Mouse (Mus musculus): Measurements from ENCODE around the gene Iqub. TPM values are rescaled to one million over a fixed set of nuclear protein-coding genes. Genes with fewer than 3 reads are reported as not detected.
A peak's percentile ranks its signal among the peaks of the same experiment; 100 is the strongest.

Iqub gene
- polyA plus RNA-seq, 1 experiment from 2014 or later, result 2.8 TPM

- 57% methylated on average over 2 of the region's 2 CpGs for WGBS
- Histone ChIP-seq H3K4me1 (ENCODE audit: control insufficient read depth, insufficient read depth, low read depth, low read length) (no peaks in the 10 kb centered on the region), H3K36me3 (ENCODE audit: control insufficient read depth, insufficient read depth, low read length) (no peaks in the 10 kb centered on the region), H3K4me3 (ENCODE audit: low read length) (no peak overlapping the region), H3K9me3 (ENCODE audit: control insufficient read depth, low read length) (no peaks in the 10 kb centered on the region), H3K27ac (ENCODE audit: low read depth, low read length) (no peak overlapping the region), H3K9ac (ENCODE audit: low read depth, low read length) (no peak overlapping the region), H3K27me3 (replicated peaks; ENCODE audit: control insufficient read depth, insufficient read depth, low read length) (no peaks in the 10 kb centered on the region), H3K4me2 (ENCODE audit: low read length) (no peak overlapping the region)
- ATAC-seq, result no peak
These were observed 10.7 kb downstream of the Iqub start for GRCm38 (mm10) chr6:24504141-24504540.

GRCm38 (mm10) chr6:24490341-24490740, 24.5 kb downstream of the Iqub start:
- WGBS, result 10% methylated on average over 1 of the region's 1 CpGs
- no peak for ATAC-seq

GRCm38 (mm10) chr6:24486530-24486929, 28.3 kb downstream of the Iqub start:
- no peak for ATAC-seq
- no peaks in the 10 kb centered on the region for H3K4me1 ChIP-seq (ENCODE audit: control insufficient read depth, insufficient read depth, low read depth, low read length)
- H3K36me3 ChIP-seq (ENCODE audit: control insufficient read depth, insufficient read depth, low read length), result no peaks in the 10 kb centered on the region
- H3K9me3 ChIP-seq (ENCODE audit: control insufficient read depth, low read length), result no peaks in the 10 kb centered on the region
- no peak overlapping the region for H3K4me2 ChIP-seq (ENCODE audit: low read length)
- no peak overlapping the region for H3K9ac ChIP-seq (ENCODE audit: low read depth, low read length)
- H3K27ac ChIP-seq (ENCODE audit: low read depth, low read length), result no peak overlapping the region
- no peak overlapping the region for H3K4me3 ChIP-seq (ENCODE audit: low read length)
- no peaks in the 10 kb centered on the region for H3K27me3 ChIP-seq (replicated peaks; ENCODE audit: control insufficient read depth, insufficient read depth, low read length)
- 80% methylated on average over 5 of the region's 5 CpGs for WGBS

More at GRCm38 (mm10) chr6:24490341-24490740, 24.5 kb downstream of the Iqub start:
- Histone ChIP-seq H3K27me3 (replicated peaks; ENCODE audit: control insufficient read depth, insufficient read depth, low read length) (no peaks in the 10 kb centered on the region), H3K9ac (ENCODE audit: low read depth, low read length) (no peak overlapping the region), H3K4me2 (ENCODE audit: low read length) (no peak overlapping the region), H3K4me1 (ENCODE audit: control insufficient read depth, insufficient read depth, low read depth, low read length) (no peaks in the 10 kb centered on the region), H3K9me3 (ENCODE audit: control insufficient read depth, low read length) (no peaks in the 10 kb centered on the region), H3K36me3 (ENCODE audit: control insufficient read depth, insufficient read depth, low read length) (no peaks in the 10 kb centered on the region), H3K4me3 (ENCODE audit: low read length) (no peak overlapping the region), H3K27ac (ENCODE audit: low read depth, low read length) (no peak overlapping the region)

GRCm38 (mm10) chr6:24470571-24471132, 44.2 kb downstream of the Iqub start:
- Histone ChIP-seq H3K4me3 (ENCODE audit: low read length) (no peak overlapping the region), H3K36me3 (ENCODE audit: control insufficient read depth, insufficient read depth, low read length) (no peaks in the 10 kb centered on the region), H3K27ac (ENCODE audit: low read depth, low read length) (no peak overlapping the region), H3K4me1 (ENCODE audit: control insufficient read depth, insufficient read depth, low read depth, low read length) (no peaks in the 10 kb centered on the region), H3K9me3 (ENCODE audit: control insufficient read depth, low read length) (no peaks in the 10 kb centered on the region), H3K9ac (ENCODE audit: low read depth, low read length) (no peak overlapping the region), H3K4me2 (ENCODE audit: low read length) (no peak overlapping the region), H3K27me3 (replicated peaks; ENCODE audit: control insufficient read depth, insufficient read depth, low read length) (no peaks in the 10 kb centered on the region)
- 33% methylated on average over 1 of the region's 1 CpGs for WGBS
- peak; percentile 79 for ATAC-seq

- no peaks in the 10 kb centered on the region for H3K4me1 ChIP-seq (ENCODE audit: control insufficient read depth, insufficient read depth, low read depth, low read length)
- 74% methylated on average over 2 of the region's 2 CpGs for WGBS
- H3K9me3 ChIP-seq (ENCODE audit: control insufficient read depth, low read length), result no peaks in the 10 kb centered on the region
- no peak overlapping the region for H3K27ac ChIP-seq (ENCODE audit: low read depth, low read length)
- ATAC-seq, result no peak
- H3K4me2 ChIP-seq (ENCODE audit: low read length), result no peak overlapping the region
- no peak overlapping the region for H3K9ac ChIP-seq (ENCODE audit: low read depth, low read length)
- H3K27me3 ChIP-seq (replicated peaks; ENCODE audit: control insufficient read depth, insufficient read depth, low read length), result no peaks in the 10 kb centered on the region
- no peak overlapping the region for H3K4me3 ChIP-seq (ENCODE audit: low read length)
- no peaks in the 10 kb centered on the region for H3K36me3 ChIP-seq (ENCODE audit: control insufficient read depth, insufficient read depth, low read length)
These were observed 44.7 kb downstream of the Iqub start for GRCm38 (mm10) chr6:24470135-24470534.

DNA sequence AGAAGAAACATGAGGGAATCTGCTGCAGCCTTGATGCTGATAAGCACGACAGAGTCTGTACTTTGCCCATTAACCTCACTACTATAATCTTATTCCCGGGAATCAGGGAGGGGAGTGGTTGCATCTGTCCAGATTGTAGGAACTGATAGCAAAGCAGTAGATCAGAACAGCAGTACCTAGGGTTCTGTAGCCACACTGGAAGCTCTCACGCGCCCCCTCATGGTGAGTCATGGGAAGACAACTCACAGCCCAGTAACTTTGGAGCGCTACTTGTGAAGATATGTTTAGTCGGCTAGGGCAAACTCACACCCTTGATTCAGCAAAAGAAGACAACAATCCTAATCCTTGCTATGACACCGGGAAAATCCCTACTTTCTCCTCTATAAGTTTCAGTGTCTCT, 58.8 kb downstream of the Iqub start:
- WGBS, result 52% methylated on average over 7 of the region's 7 CpGs
- H3K4me3 ChIP-seq (ENCODE audit: low read length), result no peak overlapping the region
- ATAC-seq, result no peak
- H3K27me3 ChIP-seq (replicated peaks; ENCODE audit: control insufficient read depth, insufficient read depth, low read length), result no peaks in the 10 kb centered on the region
- H3K36me3 ChIP-seq (ENCODE audit: control insufficient read depth, insufficient read depth, low read length), result no peaks in the 10 kb centered on the region
- H3K4me1 ChIP-seq (ENCODE audit: control insufficient read depth, insufficient read depth, low read depth, low read length), result no peaks in the 10 kb centered on the region
- H3K9ac ChIP-seq (ENCODE audit: low read depth, low read length), result no peak overlapping the region
- H3K9me3 ChIP-seq (ENCODE audit: control insufficient read depth, low read length), result no peaks in the 10 kb centered on the region
- H3K4me2 ChIP-seq (ENCODE audit: low read length), result no peak overlapping the region
- H3K27ac ChIP-seq (ENCODE audit: low read depth, low read length), result no peak overlapping the region

GRCm38 (mm10) chr6:24451026-24451821, 63.6 kb downstream of the Iqub start:
- Histone ChIP-seq H3K27me3 (replicated peaks; ENCODE audit: control insufficient read depth, insufficient read depth, low read length) (no peaks in the 10 kb centered on the region), H3K4me1 (ENCODE audit: control insufficient read depth, insufficient read depth, low read depth, low read length) (no peaks in the 10 kb centered on the region), H3K4me2 (ENCODE audit: low read length) (no peak overlapping the region), H3K9ac (ENCODE audit: low read depth, low read length) (no peak overlapping the region), H3K36me3 (ENCODE audit: control insufficient read depth, insufficient read depth, low read length) (no peaks in the 10 kb centered on the region), H3K4me3 (ENCODE audit: low read length) (no peak overlapping the region), H3K9me3 (ENCODE audit: control insufficient read depth, low read length) (no peaks in the 10 kb centered on the region), H3K27ac (ENCODE audit: low read depth, low read length) (no peak overlapping the region)
- no peak for ATAC-seq
- WGBS, result 85% methylated on average over 22 of the region's 22 CpGs

DNA sequence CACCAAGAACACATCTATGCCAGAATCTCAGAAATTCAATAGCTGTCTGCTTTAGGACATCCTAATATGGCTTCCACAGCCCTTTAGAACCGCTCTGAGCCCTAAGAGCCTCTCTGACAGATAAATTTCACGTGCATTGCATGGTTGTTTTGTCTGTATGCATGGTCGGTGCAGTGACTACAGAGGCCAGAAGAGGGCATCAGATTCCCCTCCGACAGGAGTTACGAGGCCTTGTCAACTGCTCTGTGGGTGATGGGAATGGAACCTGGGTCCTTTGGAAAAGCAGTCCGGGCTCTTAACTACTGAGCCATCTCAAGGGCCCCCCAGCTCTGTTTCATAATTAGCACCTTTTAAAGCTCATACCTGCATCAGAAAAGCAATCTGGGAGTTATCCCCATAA, 64.6 kb downstream of the Iqub start:
- no peaks in the 10 kb centered on the region for H3K36me3 ChIP-seq (ENCODE audit: control insufficient read depth, insufficient read depth, low read length)
- no peak for ATAC-seq
- no peaks in the 10 kb centered on the region for H3K9me3 ChIP-seq (ENCODE audit: control insufficient read depth, low read length)
- no peaks in the 10 kb centered on the region for H3K27me3 ChIP-seq (replicated peaks; ENCODE audit: control insufficient read depth, insufficient read depth, low read length)
- no peak overlapping the region for H3K27ac ChIP-seq (ENCODE audit: low read depth, low read length)
- H3K4me1 ChIP-seq (ENCODE audit: control insufficient read depth, insufficient read depth, low read depth, low read length), result no peaks in the 10 kb centered on the region
- WGBS, result 88% methylated on average over 6 of the region's 6 CpGs
- no peak overlapping the region for H3K4me3 ChIP-seq (ENCODE audit: low read length)
- no peak overlapping the region for H3K4me2 ChIP-seq (ENCODE audit: low read length)
- no peak overlapping the region for H3K9ac ChIP-seq (ENCODE audit: low read depth, low read length)

GRCm38 (mm10) chr6:24416056-24416455, 98.8 kb downstream of the Iqub start:
- Histone ChIP-seq H3K4me1 (ENCODE audit: control insufficient read depth, insufficient read depth, low read depth, low read length) (no peaks in the 10 kb centered on the region), H3K9me3 (ENCODE audit: control insufficient read depth, low read length) (no peaks in the 10 kb centered on the region), H3K4me2 (ENCODE audit: low read length) (no peak overlapping the region), H3K36me3 (ENCODE audit: control insufficient read depth, insufficient read depth, low read length) (no peaks in the 10 kb centered on the region), H3K27me3 (replicated peaks; ENCODE audit: control insufficient read depth, insufficient read depth, low read length) (no peaks in the 10 kb centered on the region), H3K9ac (ENCODE audit: low read depth, low read length) (no peak overlapping the region), H3K4me3 (ENCODE audit: low read length) (no peak overlapping the region), H3K27ac (ENCODE audit: low read depth, low read length) (no peak overlapping the region)
- WGBS, result 82% methylated on average over 11 of the region's 11 CpGs
- ATAC-seq, result no peak

All from hindbrain, embryonic 16.5 days (tissue).